Mouse (Mus musculus) heart, embryonic 16.5 days (tissue): Measurements from ENCODE around the gene Ssb. TPM values are rescaled to one million over a fixed set of nuclear protein-coding genes. Genes with fewer than 3 reads are reported as not detected.

Source experiments
- ATAC-seq: fragments of 200-750 bp; cut with Nextera tagmentation; replicated peaks from 2 replicates; pipeline ENCODE4 v1.8.0; 2017; ENCODE audit warnings: moderate number of reproducible peaks; ENCODE audit not compliant: insufficient read depth, low FRiP score; ENCODE audit errors: extremely low read depth
- H3K27ac ChIP-seq: fragments of 300-500 bp; sonication (generic); 2 replicates; pipeline ENCODE4 v1.5.1; 2014; ENCODE audit warnings: mild to moderate bottlenecking, low read length, control low read depth, moderate library complexity
- H3K27me3 ChIP-seq: fragments of 300-500 bp; sonication (generic); 2 replicates; pipeline ENCODE4 v1.6.1; 2014; ENCODE audit warnings: low read length, mixed read lengths; ENCODE audit not compliant: control insufficient read depth, insufficient read depth
- H3K36me3 ChIP-seq: fragments of 300-500 bp; sonication (generic); 2 replicates; pipeline ENCODE4 v1.6.1; 2014; ENCODE audit not compliant: control insufficient read depth, insufficient read depth
- H3K4me1 ChIP-seq: fragments of 300-500 bp; sonication (generic); 2 replicates; pipeline ENCODE4 v1.6.1; 2014; ENCODE audit warnings: low read length, mixed read lengths; ENCODE audit not compliant: control insufficient read depth, insufficient read depth
- H3K4me2 ChIP-seq: fragments of 300-500 bp; sonication (generic); 2 replicates; pipeline ENCODE4 v1.6.1; 2014; ENCODE audit warnings: low read depth, mild to moderate bottlenecking, control low read depth, low read length
- H3K4me3 ChIP-seq: fragments of 300-500 bp; sonication (generic); 2 replicates; pipeline ENCODE4 v1.5.1; 2014; ENCODE audit warnings: mild to moderate bottlenecking, control low read depth, low read length
- H3K9ac ChIP-seq: fragments of 300-500 bp; sonication (generic); 2 replicates; pipeline ENCODE4 v1.6.1; 2014; ENCODE audit warnings: low read length, control low read depth
- H3K9me3 ChIP-seq: fragments of 300-500 bp; sonication (generic); replicated peaks from 2 replicates; pipeline ENCODE4 v1.6.1; 2016; ENCODE audit warnings: low read length; ENCODE audit not compliant: control insufficient read depth
- WGBS: fragments of 180-500 bp; shearing (Covaris S2); extraction: QIAGEN DNeasy Blood & Tissue Kit; methylation state at CpG from one replicate; pipeline ENCODE4 v1.1.7; 2014; 5-methylcytosine and 5-hydroxymethylcytosine counted together
- polyA plus RNA-seq: library from polyadenylated mRNA; unstranded; fragments of >200 nt; fragmentation: Nextera tagmentation; extraction: Ambion mirVana; gene quantifications from 2 replicates; pipeline ENCODE4 v1.2.1, GENCODE M21; 2015

Gene Ssb
- polyA plus RNA-seq, 1 experiment from 2014 or later: 193 TPM

DNA sequence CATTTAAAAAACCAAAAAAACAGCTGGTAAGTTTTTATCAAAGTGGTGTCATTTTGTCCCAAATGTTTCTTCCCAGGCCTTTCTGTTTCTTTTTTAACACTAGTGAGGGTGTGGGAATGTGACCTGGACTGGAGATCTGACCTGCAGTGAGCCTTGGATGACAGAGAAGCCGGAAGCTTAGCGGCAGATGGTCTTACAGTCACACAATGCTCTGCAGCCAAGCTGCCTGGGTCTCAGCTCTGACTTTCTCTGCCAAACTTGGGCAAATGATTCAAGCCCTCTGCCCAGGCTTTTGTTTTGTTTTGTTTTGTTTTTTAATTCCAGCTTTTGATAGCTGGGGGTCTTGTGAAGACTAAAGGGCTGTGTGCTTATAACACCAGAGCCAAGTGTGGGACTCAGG, 35.0 kb upstream of the Ssb start:
- Histone ChIP-seq H3K27me3 (no peaks in the 10 kb centered on the region), H3K4me1 (peaks cover 15% of the 10 kb centered on the region), H3K4me3 (no peak overlapping the region), H3K4me2 (no peak overlapping the region), H3K36me3 (peaks cover 14% of the 10 kb centered on the region), H3K27ac (no peak overlapping the region), H3K9ac (no peak overlapping the region), H3K9me3 (no peaks in the 10 kb centered on the region)
- no peak for ATAC-seq
- 84% methylated on average over 2 of the region's 2 CpGs for WGBS

- Histone ChIP-seq H3K4me3 (no peak overlapping the region), H3K4me2 (no peak overlapping the region), H3K4me1 (peaks cover 15% of the 10 kb centered on the region), H3K27ac (no peak overlapping the region), H3K36me3 (peaks cover 19% of the 10 kb centered on the region), H3K9ac (no peak overlapping the region), H3K27me3 (no peaks in the 10 kb centered on the region), H3K9me3 (no peaks in the 10 kb centered on the region)
- no peak for ATAC-seq
- 34% methylated on average over 7 of the region's 7 CpGs for WGBS
Observed at GRCm38 (mm10) chr2:69828031-69828430, 33.3 kb upstream of the Ssb start.

GRCm38 (mm10) chr2:69829680-69830079, 31.7 kb upstream of the Ssb start:
- peaks cover 33% of the 10 kb centered on the region for H3K36me3 ChIP-seq
- ATAC-seq: no peak
- H3K9ac ChIP-seq: no peak overlapping the region
- H3K9me3 ChIP-seq: no peaks in the 10 kb centered on the region
- H3K4me1 ChIP-seq: peaks cover 5% of the 10 kb centered on the region; the same call in 1 of the 2 replicates
- H3K27me3 ChIP-seq: no peaks in the 10 kb centered on the region
- no peak overlapping the region for H3K4me3 ChIP-seq
- H3K4me2 ChIP-seq: no peak overlapping the region
- 70% methylated on average over 2 of the region's 2 CpGs for WGBS
- no peak overlapping the region for H3K27ac ChIP-seq

DNA sequence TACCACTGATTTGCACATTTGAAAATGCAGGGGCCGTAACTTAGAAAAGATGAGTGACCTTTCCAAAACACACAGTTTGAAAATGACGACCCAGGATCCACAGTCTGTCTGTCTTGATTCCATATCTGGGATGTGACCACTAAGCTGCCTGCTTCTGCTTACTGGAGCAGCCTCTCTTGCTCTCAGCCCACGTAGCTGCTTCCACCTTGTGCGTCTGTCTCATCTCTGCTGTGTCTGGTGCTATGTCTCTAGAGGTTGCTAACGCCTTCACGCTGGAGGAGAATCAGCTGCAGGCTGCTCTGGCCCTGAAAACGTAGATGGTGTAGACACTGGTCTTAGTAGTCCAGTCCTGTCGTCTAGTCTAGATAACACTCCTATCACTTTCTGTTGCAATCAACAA, 31.2 kb upstream of the Ssb start:
- Histone ChIP-seq H3K9ac (no peak overlapping the region), H3K4me2 (no peak overlapping the region), H3K36me3 (peaks cover 37% of the 10 kb centered on the region), H3K27me3 (no peaks in the 10 kb centered on the region), H3K27ac (no peak overlapping the region), H3K9me3 (no peaks in the 10 kb centered on the region), H3K4me3 (no peak overlapping the region), H3K4me1 (peaks cover 3% of the 10 kb centered on the region; the same call in 1 of the 2 replicates)
- ATAC-seq: no peak
- 76% methylated on average over 8 of the region's 8 CpGs for WGBS

GRCm38 (mm10) chr2:69837244-69837967, 24.0 kb upstream of the Ssb start:
- Histone ChIP-seq H3K4me3 (no peak overlapping the region), H3K27me3 (no peaks in the 10 kb centered on the region), H3K4me1 (no peaks in the 10 kb centered on the region), H3K27ac (no peak overlapping the region), H3K36me3 (peaks cover 30% of the 10 kb centered on the region), H3K9ac (no peak overlapping the region), H3K4me2 (no peak overlapping the region), H3K9me3 (no peaks in the 10 kb centered on the region)
- WGBS: 86% methylated on average over 5 of the region's 7 CpGs
- no peak for ATAC-seq

GRCm38 (mm10) chr2:69837996-69838395, 23.4 kb upstream of the Ssb start:
- no peaks in the 10 kb centered on the region for H3K9me3 ChIP-seq
- H3K4me3 ChIP-seq: no peak overlapping the region
- H3K4me1 ChIP-seq: no peaks in the 10 kb centered on the region
- H3K27ac ChIP-seq: no peak overlapping the region
- no peak overlapping the region for H3K9ac ChIP-seq
- no peak overlapping the region for H3K4me2 ChIP-seq
- H3K36me3 ChIP-seq: peaks cover 27% of the 10 kb centered on the region
- no peaks in the 10 kb centered on the region for H3K27me3 ChIP-seq
- 47% methylated on average over 3 of the region's 3 CpGs for WGBS
- no peak for ATAC-seq

DNA sequence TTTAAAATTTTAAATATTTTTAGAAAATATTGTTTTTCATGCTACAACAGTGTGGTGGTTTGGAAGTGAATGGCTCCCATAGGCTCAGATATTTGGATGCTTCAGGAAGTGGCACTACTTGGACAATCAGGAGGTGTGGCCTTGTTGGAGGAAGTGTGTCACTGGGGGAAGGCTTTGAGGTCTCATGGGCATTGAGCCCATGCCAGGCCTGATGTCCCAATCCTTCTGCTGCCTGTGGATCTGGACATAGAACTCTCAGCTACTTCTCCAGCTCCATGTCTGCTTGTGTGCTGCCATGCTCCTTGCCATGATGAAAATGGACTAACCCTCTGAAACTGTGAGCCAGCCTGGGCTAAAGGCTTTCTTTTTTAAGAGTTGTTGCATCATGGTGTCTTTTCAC, 22.7 kb upstream of the Ssb start:
- Histone ChIP-seq H3K4me3 (no peak overlapping the region), H3K4me2 (no peak overlapping the region), H3K27ac (no peak overlapping the region), H3K36me3 (peaks cover 20% of the 10 kb centered on the region), H3K9ac (no peak overlapping the region), H3K4me1 (no peaks in the 10 kb centered on the region), H3K27me3 (no peaks in the 10 kb centered on the region), H3K9me3 (no peaks in the 10 kb centered on the region)
- ATAC-seq: no peak

- Histone ChIP-seq H3K9me3 (no peaks in the 10 kb centered on the region), H3K27me3 (no peaks in the 10 kb centered on the region), H3K4me2 (no peak overlapping the region), H3K9ac (no peak overlapping the region), H3K4me1 (no peaks in the 10 kb centered on the region), H3K36me3 (peaks cover 9% of the 10 kb centered on the region; the same call in 1 of the 2 replicates), H3K27ac (no peak overlapping the region), H3K4me3 (no peak overlapping the region)
- WGBS: 43% methylated on average over 6 of the region's 6 CpGs
- no peak for ATAC-seq
Observed at GRCm38 (mm10) chr2:69840261-69840660, 21.1 kb upstream of the Ssb start.

GRCm38 (mm10) chr2:69849215-69849614, 12.1 kb upstream of the Ssb start:
- H3K4me2 ChIP-seq: no peak overlapping the region
- no peak overlapping the region for H3K9ac ChIP-seq
- H3K4me3 ChIP-seq: no peak overlapping the region
- peak overlapping the region; percentile 62 for H3K27ac ChIP-seq
- no peaks in the 10 kb centered on the region for H3K4me1 ChIP-seq
- no peaks in the 10 kb centered on the region for H3K27me3 ChIP-seq
- WGBS: 59% methylated on average over 6 of the region's 6 CpGs
- no peaks in the 10 kb centered on the region for H3K9me3 ChIP-seq
- H3K36me3 ChIP-seq: no peaks in the 10 kb centered on the region
- ATAC-seq: peak; percentile 65; the same call in 1 of the 2 replicates
